Mouse (Mus musculus) stomach, postnatal 0 days (tissue): ENCODE data around the gene Erbin.

Experiments used
- CTCF ChIP-seq: IDR thresholded peaks from 2 replicates; pipeline ENCODE4 v1.5.1; 2016; ENCODE audit warnings: antibody characterized with exemption, low read depth, mild to moderate bottlenecking, moderate library complexity
- EP300 ChIP-seq: optimal IDR thresholded peaks from 2 replicates; pipeline ENCODE3; 2016; ENCODE audit warnings: antibody characterized with exemption

GRCm38 (mm10) chr13:103803721-103804120, 116.6 kb downstream of the Erbin start:
- TF ChIP-seq EP300 (no peak), CTCF (no peak)
